Mouse (Mus musculus): Measurements from ENCODE around the gene Hibadh. TPM values are rescaled to one million over a fixed set of nuclear protein-coding genes. Genes with fewer than 3 reads are reported as not detected.
A peak's percentile ranks its signal among the peaks of the same experiment; 100 is the strongest.

The Hibadh gene
- total and polyA plus RNA-seq, 2 experiments from 2014 or later, result 29.0 to 50.9 TPM

- H3K27ac ChIP-seq (ENCODE audit: low read depth, low read length), result peak overlapping the region; percentile 64; the same call in 1 of the 2 replicates
- TF ChIP-seq CTCF (IDR thresholded peaks at IDR 0.05; ENCODE audit: low read depth), result peak; percentile 27; the same call in 1 of the 2 replicates
- no peaks in the 10 kb centered on the region for H3K27me3 ChIP-seq (ENCODE audit: insufficient read depth, low read length)
- peak overlapping the region; percentile 73 for H3K9ac ChIP-seq
- H3K4me3 ChIP-seq (ENCODE audit: low read depth, low read length), result peak overlapping the region; percentile 86
- peak overlapping the region; percentile 89 for H3K4me2 ChIP-seq (ENCODE audit: low read depth)
- peak; percentile 34 for DNase-seq
- no peaks in the 10 kb centered on the region for H3K9me3 ChIP-seq (ENCODE audit: low read length)
- 2% methylated on average over 28 of the region's 28 CpGs for WGBS
- H3K4me1 ChIP-seq (ENCODE audit: insufficient read depth), result peaks cover 5% of the 10 kb centered on the region; the same call in 1 of the 2 replicates
- no peaks in the 10 kb centered on the region for H3K36me3 ChIP-seq (ENCODE audit: insufficient read depth)
- peak; percentile 66 for ATAC-seq
Observed at GRCm38 (mm10) chr6:52639546-52640223, 504 bp downstream of the Hibadh start.

DNA sequence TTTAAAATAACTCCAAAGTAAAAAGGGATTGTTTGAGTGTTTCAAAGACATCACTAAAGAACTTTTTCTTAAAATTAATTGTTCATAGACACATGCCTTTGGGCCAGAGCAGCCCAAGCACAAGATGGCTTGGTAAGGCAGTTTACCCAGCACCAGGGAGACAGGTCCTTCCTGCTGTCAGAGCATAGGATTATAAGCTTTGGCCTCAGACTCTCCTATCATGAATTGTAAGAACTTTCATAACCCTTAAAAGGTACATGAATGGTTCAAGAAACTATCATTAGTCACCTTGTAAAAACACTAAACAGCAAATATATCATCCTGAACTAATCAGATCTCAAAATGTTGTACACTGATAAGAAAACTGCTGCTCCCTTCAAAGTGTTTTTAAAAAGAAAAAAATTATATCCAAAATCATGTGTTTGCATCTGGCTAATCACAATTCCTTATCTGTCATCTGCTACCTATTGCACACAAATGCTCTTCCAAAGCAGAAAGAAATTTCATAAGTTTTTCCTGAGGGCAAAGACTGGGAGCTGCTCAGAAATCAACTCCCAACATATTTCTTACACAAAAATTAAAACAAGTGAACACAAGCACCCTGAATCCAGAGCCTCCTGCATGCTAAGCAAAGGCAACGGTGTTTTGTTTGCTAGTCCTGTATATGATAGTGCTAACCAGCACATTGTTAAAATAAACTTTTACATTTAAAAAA lies 1.6 kb downstream of the Hibadh start:
- Histone ChIP-seq H3K36me3 (ENCODE audit: insufficient read depth) (no peaks in the 10 kb centered on the region), H3K27ac (ENCODE audit: low read depth, low read length) (no peak overlapping the region), H3K4me2 (ENCODE audit: low read depth) (no peak overlapping the region), H3K9me3 (ENCODE audit: low read length) (no peaks in the 10 kb centered on the region), H3K27me3 (ENCODE audit: insufficient read depth, low read length) (no peaks in the 10 kb centered on the region), H3K4me1 (ENCODE audit: insufficient read depth) (peaks cover 5% of the 10 kb centered on the region; the same call in 1 of the 2 replicates), H3K4me3 (ENCODE audit: low read depth, low read length) (no peak overlapping the region), H3K9ac (no peak overlapping the region)
- TF ChIP-seq CTCF (IDR thresholded peaks at IDR 0.05; ENCODE audit: low read depth), result no peak
- DNase-seq, result no peak
- no peak for ATAC-seq
- 85% methylated on average over 1 of the region's 1 CpGs for WGBS

DNA sequence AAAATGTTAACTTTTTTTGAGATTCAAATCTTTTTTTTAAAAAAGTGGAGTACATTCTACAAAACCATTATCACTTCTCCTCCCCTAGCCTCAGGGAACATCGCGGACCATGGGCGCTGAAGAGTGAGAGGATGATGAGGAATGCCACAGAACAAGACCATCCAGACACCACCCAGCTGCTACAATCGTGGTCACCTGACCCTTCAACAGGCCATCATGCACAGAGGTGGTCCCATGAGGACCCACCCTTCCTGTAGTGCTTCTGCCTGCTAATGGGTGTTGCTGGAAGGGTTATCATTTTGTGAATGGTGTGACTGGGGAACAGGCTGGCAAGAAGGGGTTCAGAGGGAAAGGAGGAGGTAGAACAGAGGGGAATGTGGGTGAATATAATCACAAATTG lies 2.9 kb downstream of the Hibadh start:
- H3K9me3 ChIP-seq (ENCODE audit: low read length), result no peaks in the 10 kb centered on the region
- no peak overlapping the region for H3K27ac ChIP-seq (ENCODE audit: low read depth, low read length)
- H3K4me3 ChIP-seq (ENCODE audit: low read depth, low read length), result no peak overlapping the region
- no peaks in the 10 kb centered on the region for H3K36me3 ChIP-seq (ENCODE audit: insufficient read depth)
- H3K27me3 ChIP-seq (ENCODE audit: insufficient read depth, low read length), result no peaks in the 10 kb centered on the region
- no peak for TF ChIP-seq CTCF (IDR thresholded peaks at IDR 0.05; ENCODE audit: low read depth)
- 89% methylated on average over 4 of the region's 4 CpGs for WGBS
- ATAC-seq (no peak), DNase-seq (no peak)
- H3K9ac ChIP-seq, result no peak overlapping the region
- peaks cover 5% of the 10 kb centered on the region; the same call in 1 of the 2 replicates for H3K4me1 ChIP-seq (ENCODE audit: insufficient read depth)
- no peak overlapping the region for H3K4me2 ChIP-seq (ENCODE audit: low read depth)

DNA sequence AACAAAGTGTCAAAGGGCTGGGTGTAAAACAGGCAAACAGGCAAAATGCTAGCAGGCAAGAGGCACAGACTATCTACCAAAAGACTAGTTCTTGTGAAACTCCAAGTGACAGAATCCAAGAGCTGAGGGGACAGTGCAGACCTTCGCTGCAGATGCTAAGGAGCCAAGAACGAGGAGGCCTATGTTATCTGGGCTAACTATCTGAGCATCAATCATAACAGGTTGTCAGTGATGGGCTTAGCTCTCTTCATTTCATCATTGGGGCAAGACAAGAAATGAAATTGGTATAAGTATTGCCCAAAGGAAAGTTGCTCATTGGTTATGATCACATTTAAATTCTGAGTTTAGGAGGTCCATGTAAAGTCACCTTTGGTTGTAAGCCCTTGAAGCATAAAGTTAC lies 4.8 kb downstream of the Hibadh start:
- ATAC-seq (no peak), DNase-seq (no peak)
- Histone ChIP-seq H3K27ac (ENCODE audit: low read depth, low read length) (no peak overlapping the region), H3K4me2 (ENCODE audit: low read depth) (no peak overlapping the region), H3K9me3 (ENCODE audit: low read length) (no peaks in the 10 kb centered on the region), H3K27me3 (ENCODE audit: insufficient read depth, low read length) (no peaks in the 10 kb centered on the region), H3K4me3 (ENCODE audit: low read depth, low read length) (no peak overlapping the region), H3K9ac (no peak overlapping the region), H3K4me1 (ENCODE audit: insufficient read depth) (peaks cover 5% of the 10 kb centered on the region; the same call in 1 of the 2 replicates), H3K36me3 (ENCODE audit: insufficient read depth) (no peaks in the 10 kb centered on the region)
- 94% methylated on average over 2 of the region's 2 CpGs for WGBS
- TF ChIP-seq CTCF (IDR thresholded peaks at IDR 0.05; ENCODE audit: low read depth), result no peak

DNA sequence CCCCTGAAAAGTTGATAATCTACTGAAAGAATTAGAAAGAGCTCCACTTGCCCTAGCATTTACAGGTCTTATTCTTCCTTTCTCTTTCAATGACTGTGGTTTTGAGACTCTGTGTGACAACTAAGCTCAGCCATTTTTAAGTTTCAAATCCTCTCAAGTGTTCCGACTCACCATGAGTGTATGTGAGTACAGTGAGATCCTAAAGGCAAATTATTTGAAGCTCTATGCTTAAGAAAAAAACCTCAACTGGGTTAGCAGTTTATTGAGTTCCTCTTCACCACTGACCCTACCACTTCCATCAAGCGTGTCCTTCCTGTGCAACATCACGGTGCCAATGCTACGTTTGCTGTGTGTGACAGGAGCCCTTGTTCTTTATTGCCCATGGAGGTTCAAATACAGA lies 9.6 kb downstream of the Hibadh start:
- Histone ChIP-seq H3K27ac (ENCODE audit: low read depth, low read length) (no peak overlapping the region), H3K4me1 (ENCODE audit: insufficient read depth) (no peaks in the 10 kb centered on the region), H3K4me2 (ENCODE audit: low read depth) (no peak overlapping the region), H3K27me3 (ENCODE audit: insufficient read depth, low read length) (no peaks in the 10 kb centered on the region), H3K9me3 (ENCODE audit: low read length) (no peaks in the 10 kb centered on the region), H3K36me3 (ENCODE audit: insufficient read depth) (no peaks in the 10 kb centered on the region; the same call in 1 of the 2 replicates), H3K9ac (no peak overlapping the region), H3K4me3 (ENCODE audit: low read depth, low read length) (no peak overlapping the region)
- no peak for TF ChIP-seq CTCF (IDR thresholded peaks at IDR 0.05; ENCODE audit: low read depth)
- DNase-seq (no peak), ATAC-seq (no peak)
- 93% methylated on average over 4 of the region's 4 CpGs for WGBS

DNA sequence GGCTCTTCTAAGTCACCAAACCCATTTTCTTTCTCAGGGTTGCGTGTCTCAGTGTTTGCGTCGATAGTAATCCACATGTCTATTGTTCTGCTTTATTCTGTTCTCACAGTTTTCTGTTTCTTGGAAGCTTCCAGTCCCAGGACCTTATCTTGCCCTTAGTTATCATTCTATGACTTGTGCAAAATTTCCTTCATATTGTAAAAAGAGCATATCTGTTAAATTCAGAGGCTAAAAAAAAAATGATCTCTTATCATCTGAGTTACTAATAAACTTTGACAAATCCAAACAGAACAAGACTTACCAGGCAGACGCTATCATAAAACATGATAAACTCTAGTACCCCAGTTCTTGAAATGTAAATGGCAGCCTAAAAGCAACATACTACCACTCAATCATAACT lies 11.0 kb downstream of the Hibadh start:
- Histone ChIP-seq H3K9ac (no peak overlapping the region), H3K27me3 (ENCODE audit: insufficient read depth, low read length) (no peaks in the 10 kb centered on the region), H3K4me3 (ENCODE audit: low read depth, low read length) (no peak overlapping the region), H3K4me2 (ENCODE audit: low read depth) (no peak overlapping the region), H3K4me1 (ENCODE audit: insufficient read depth) (no peaks in the 10 kb centered on the region), H3K36me3 (ENCODE audit: insufficient read depth) (no peaks in the 10 kb centered on the region; the same call in 1 of the 2 replicates), H3K27ac (ENCODE audit: low read depth, low read length) (no peak overlapping the region), H3K9me3 (ENCODE audit: low read length) (no peaks in the 10 kb centered on the region)
- no peak for TF ChIP-seq CTCF (IDR thresholded peaks at IDR 0.05; ENCODE audit: low read depth)
- ATAC-seq (no peak), DNase-seq (no peak)
- 97% methylated on average over 4 of the region's 4 CpGs for WGBS

- H3K27me3 ChIP-seq (ENCODE audit: insufficient read depth, low read length), result no peaks in the 10 kb centered on the region
- no peak for DNase-seq
Observed at GRCm38 (mm10) chr6:52626735-52627134, 13.5 kb downstream of the Hibadh start.

More at GRCm38 (mm10) chr6:52626735-52627134, 13.5 kb downstream of the Hibadh start:
- Histone ChIP-seq H3K9ac (no peak overlapping the region), H3K27ac (ENCODE audit: low read depth, low read length) (no peak overlapping the region), H3K4me1 (ENCODE audit: insufficient read depth) (no peaks in the 10 kb centered on the region), H3K9me3 (ENCODE audit: low read length) (no peaks in the 10 kb centered on the region), H3K36me3 (ENCODE audit: insufficient read depth) (peaks cover 4% of the 10 kb centered on the region), H3K4me2 (ENCODE audit: low read depth) (no peak overlapping the region), H3K4me3 (ENCODE audit: low read depth, low read length) (no peak overlapping the region)
- TF ChIP-seq CTCF (IDR thresholded peaks at IDR 0.05; ENCODE audit: low read depth), result no peak
- ATAC-seq, result no peak
- 90% methylated on average over 4 of the region's 4 CpGs for whole genome bisulfite sequencing
